Mouse (Mus musculus) intestine, postnatal 0 days (tissue): ENCODE measurements around the gene Ier2. TPM values are rescaled to one million over a fixed set of nuclear protein-coding genes. Genes with fewer than 3 reads are reported as not detected.

Experiments
- ATAC-seq: fragments of 200-750 bp; cut with Nextera tagmentation; 2 replicates; pipeline ENCODE4 v1.8.0; 2017; ENCODE audit warnings: mild to moderate bottlenecking, moderate TSS enrichment, moderate library complexity
- H3K27ac ChIP-seq: fragments of 300-500 bp; sonication (generic); 2 replicates; pipeline ENCODE4 v1.5.1; 2014; ENCODE audit warnings: mild to moderate bottlenecking, low read depth, low read length, moderate library complexity
- H3K27me3 ChIP-seq: fragments of 300-500 bp; sonication (generic); replicated peaks from 2 replicates; pipeline ENCODE4 v1.6.1; 2014; ENCODE audit warnings: low read length, mixed read lengths; ENCODE audit not compliant: control insufficient read depth, insufficient read depth
- H3K36me3 ChIP-seq: fragments of 300-500 bp; sonication (generic); 2 replicates; pipeline ENCODE4 v1.6.1; 2014; ENCODE audit warnings: mild to moderate bottlenecking, moderate library complexity; ENCODE audit not compliant: control insufficient read depth, insufficient read depth
- H3K4me1 ChIP-seq: fragments of 300-500 bp; sonication (generic); replicated peaks from 2 replicates; pipeline ENCODE4 v1.6.1; 2014; ENCODE audit warnings: antibody characterized with exemption, low read length, mixed read lengths; ENCODE audit not compliant: control insufficient read depth, insufficient read depth
- H3K4me2 ChIP-seq: fragments of 300-500 bp; sonication (generic); replicated peaks from 2 replicates; pipeline ENCODE4 v1.6.1; 2014; ENCODE audit warnings: low read depth, mild to moderate bottlenecking, moderate library complexity
- H3K4me3 ChIP-seq: fragments of 300-500 bp; sonication (generic); 2 replicates; pipeline ENCODE4 v1.5.1; 2014; ENCODE audit warnings: low read depth, low read length
- H3K9ac ChIP-seq: fragments of 300-500 bp; sonication (generic); 2 replicates; pipeline ENCODE4 v1.6.1; 2014; ENCODE audit warnings: mild to moderate bottlenecking, low read depth, low read length
- H3K9me3 ChIP-seq: fragments of 300-500 bp; sonication (generic); 2 replicates; pipeline ENCODE4 v1.6.1; 2016; ENCODE audit warnings: mixed run types; ENCODE audit not compliant: control insufficient read depth
- CTCF ChIP-seq: sonication (generic); IDR thresholded peaks from 2 replicates; pipeline ENCODE4 v1.5.1; 2016; ENCODE audit warnings: low read depth, mild to moderate bottlenecking, control low read depth, antibody characterized with exemption, moderate library complexity
- WGBS: fragments of 180-500 bp; shearing (Covaris S2); extraction: QIAGEN DNeasy Blood & Tissue Kit; methylation state at CpG from one replicate; pipeline ENCODE4 v1.1.7; 2014; 5-methylcytosine and 5-hydroxymethylcytosine counted together
- polyA plus RNA-seq: library from polyadenylated mRNA; unstranded; fragments of >200 nt; fragmentation: Nextera tagmentation; extraction: Ambion mirVana; gene quantifications from 2 replicates; pipeline ENCODE4 v1.2.1, GENCODE M21; 2015

Ier2 gene
- polyA plus RNA-seq, result 77.3 and 79.4 TPM in 2 replicates

GRCm38 (mm10) chr8:84662581-84663065 is at the start of gene Ier2:
TSS of gene Ier2 (minus strand) at chr8:84662852.
- Histone ChIP-seq H3K4me3 (peak within 1 kb of the TSS; percentile 84), H3K4me2 (peak within 1 kb of the TSS; percentile 84), H3K9me3 (no peaks in the 10 kb centered on the region), H3K9ac (peak within 1 kb of the TSS; percentile 99), H3K27ac (peak within 1 kb of the TSS; percentile 99), H3K4me1 (no peaks in the 10 kb centered on the region; the same call in 1 of the 2 replicates), H3K27me3 (no peaks in the 10 kb centered on the region), H3K36me3 (no peaks in the 10 kb centered on the region)
- TF ChIP-seq CTCF, result peak; percentile 18; the same call in 1 of the 2 replicates
- under 1% methylated on average over 27 of the region's 27 CpGs for WGBS
- peak; percentile 53 for ATAC-seq

GRCm38 (mm10) chr8:84711933-84712758 is 49.5 kb upstream of the Ier2 start:
- Histone ChIP-seq H3K4me3 (no peak overlapping the region), H3K36me3 (peaks cover 9% of the 10 kb centered on the region; the same call in 1 of the 2 replicates), H3K4me1 (no peaks in the 10 kb centered on the region), H3K27ac (no peak overlapping the region), H3K4me2 (no peak overlapping the region), H3K9me3 (no peaks in the 10 kb centered on the region), H3K9ac (no peak overlapping the region), H3K27me3 (peaks cover 42% of the 10 kb centered on the region)
- 0 out of 2 replicates have a peak, but pooled peaks have one; percentile 14 for ATAC-seq
- peak; percentile 33; the same call in 1 of the 2 replicates for TF ChIP-seq CTCF
- 33% methylated on average over 10 of the region's 11 CpGs for WGBS

GRCm38 (mm10) chr8:84711312-84711711 is 48.7 kb upstream of the Ier2 start:
- no peak for TF ChIP-seq CTCF
- no peak overlapping the region for H3K4me2 ChIP-seq
- peaks cover 44% of the 10 kb centered on the region for H3K27me3 ChIP-seq
- no peak for ATAC-seq
- peaks cover 9% of the 10 kb centered on the region; the same call in 1 of the 2 replicates for H3K36me3 ChIP-seq
- no peak overlapping the region for H3K27ac ChIP-seq
- 66% methylated on average over 3 of the region's 3 CpGs for WGBS
- no peaks in the 10 kb centered on the region for H3K4me1 ChIP-seq
- H3K4me3 ChIP-seq, result no peak overlapping the region
- no peak overlapping the region for H3K9ac ChIP-seq
- no peaks in the 10 kb centered on the region for H3K9me3 ChIP-seq

GRCm38 (mm10) chr8:84709931-84710330 is 47.3 kb upstream of the Ier2 start:
- no peak overlapping the region for H3K4me3 ChIP-seq
- no peak overlapping the region for H3K4me2 ChIP-seq
- WGBS, result 100% methylated on average over 1 of the region's 1 CpGs
- H3K9me3 ChIP-seq, result no peaks in the 10 kb centered on the region
- no peak overlapping the region for H3K9ac ChIP-seq
- H3K27me3 ChIP-seq, result peaks cover 47% of the 10 kb centered on the region
- ATAC-seq, result no peak
- peaks cover 9% of the 10 kb centered on the region; the same call in 1 of the 2 replicates for H3K36me3 ChIP-seq
- no peak overlapping the region for H3K27ac ChIP-seq
- TF ChIP-seq CTCF, result no peak
- 0 out of 2 replicates have a peak, but pooled peaks cover 3% of the 10 kb centered on the region for H3K4me1 ChIP-seq

- Histone ChIP-seq H3K36me3 (peaks cover 9% of the 10 kb centered on the region; the same call in 1 of the 2 replicates), H3K4me3 (no peak overlapping the region), H3K4me2 (no peak overlapping the region), H3K9me3 (no peaks in the 10 kb centered on the region), H3K9ac (no peak overlapping the region), H3K4me1 (0 out of 2 replicates have a peak, but pooled peaks cover 7% of the 10 kb centered on the region), H3K27ac (no peak overlapping the region), H3K27me3 (peaks cover 52% of the 10 kb centered on the region)
- WGBS, result 19% methylated on average over 12 of the region's 12 CpGs
- peak; percentile 68 for ATAC-seq
- peak; percentile 98 for TF ChIP-seq CTCF
Observed at GRCm38 (mm10) chr8:84708774-84709475, 46.3 kb upstream of the Ier2 start.
